Mouse (Mus musculus) left cerebral cortex, postnatal 25 days (tissue): Measurements from ENCODE around the gene Hist1h2ai. TPM values are rescaled to one million over a fixed set of nuclear protein-coding genes. Genes with fewer than 3 reads are reported as not detected.
A peak's percentile ranks its signal among the peaks of the same experiment; 100 is the strongest.

ENCODE experiments used
- DNase-seq, 2 experiments: peaks; one replicate each; pipeline ENCODE4 v3.0.0; 2022; ENCODE audit warnings: low spot score in 2 of 2, mixed read lengths in 1 of 2
- intact Hi-C: fragments of 180-260 bp; cut with DNase I; formaldehyde crosslinking; loops from one replicate; pipeline ENCODE4 v1.15.1; 2025
- microRNA-seq, 2 experiments: library from miRNA; unstranded; fragments of <30 nt; microRNA quantifications; one replicate each; pipeline ENCODE4 v1.2.0; 2022
- total RNA-seq, 2 experiments: library from RNA; stranded (reverse); gene quantifications; 2 replicates each; pipeline ENCODE4 v1.2.3; 2021

Gene Hist1h2ai
- total RNA-seq, 2 experiments from 2014 or later = 19.5 to 32.4 TPM

DNA sequence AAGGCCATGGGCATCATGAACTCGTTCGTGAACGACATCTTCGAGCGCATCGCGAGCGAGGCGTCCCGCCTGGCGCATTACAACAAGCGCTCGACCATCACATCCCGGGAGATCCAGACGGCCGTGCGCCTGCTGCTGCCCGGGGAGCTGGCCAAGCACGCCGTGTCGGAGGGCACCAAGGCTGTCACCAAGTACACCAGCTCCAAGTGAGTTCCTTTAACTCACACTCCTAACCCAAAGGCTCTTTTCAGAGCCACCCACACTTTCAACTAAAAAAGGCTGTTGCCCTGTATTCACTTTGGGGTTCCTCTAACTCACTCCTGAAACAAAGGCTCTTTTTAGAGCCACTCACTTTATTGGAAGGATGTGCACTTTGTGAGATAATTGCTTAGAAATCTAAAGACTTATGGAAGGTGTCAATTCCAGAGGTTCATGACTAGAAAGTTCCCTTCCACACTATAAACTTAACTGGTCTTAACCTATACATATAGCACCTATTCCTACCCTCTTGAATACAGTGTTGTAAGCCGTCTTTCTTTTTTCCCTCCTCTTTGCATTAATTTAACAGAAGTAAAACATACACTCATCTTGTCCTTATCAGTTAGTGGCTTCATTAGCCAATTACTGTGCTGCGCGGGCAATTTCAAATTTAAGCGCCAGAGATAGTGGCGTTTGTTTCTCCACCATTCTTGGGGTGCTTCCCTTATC, 38.2 kb downstream of the Hist1h2ai start:
- intact Hi-C loops = loop anchor here (10.0 kb wide), 1 partner anchor 1830 kb away; the partner anchor contains the start of gene Hist1h4d
- peak; percentile 10 to 12 for DNase-seq

DNA sequence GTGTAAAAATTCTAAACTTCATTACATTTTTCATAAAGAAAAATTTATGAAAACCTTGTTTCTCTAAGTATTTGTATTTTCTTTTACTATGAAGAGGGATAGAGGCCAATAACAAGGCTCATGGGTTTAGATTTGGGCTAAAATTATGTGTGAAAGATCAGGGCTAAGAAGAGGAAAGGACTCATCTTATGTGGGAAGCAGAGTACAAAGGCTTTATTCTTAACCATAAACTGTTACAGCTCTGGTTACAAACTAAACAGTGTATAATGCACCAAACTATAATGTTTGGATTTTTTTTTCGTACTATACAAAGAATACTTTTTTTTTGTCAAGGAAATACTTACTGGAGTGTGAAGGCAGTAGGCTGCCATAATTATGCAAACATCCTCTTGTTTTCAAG, 39.5 kb downstream of the Hist1h2ai start:
- intact Hi-C loops = loop anchor here (10.0 kb wide), 1 partner anchor 1829 kb away; the partner anchor contains the start of gene Hist1h4d
- DNase-seq = no peak

Small RNA genes lying within 50 kb of the gene (microRNA-seq; reads per million reads assigned to microRNA genes)
- 0 reads per million in 2 experiments for gene Gm44357
- 0 reads per million in 2 experiments for gene Gm44367
- gene Gm44454 = 0 reads per million in 2 experiments

Other genes with a start within 250 kb of the Hist1h2ai start
- gene Nkapl, start 247.9 kb upstream of the Hist1h2ai start, total RNA-seq = 1 to 10 TPM in 1 of 2 experiments, under 1 TPM in 1; 0.96 to 1.1 TPM
- gene Zkscan4, start 237.5 kb upstream of the Hist1h2ai start, total RNA-seq = 1 to 10 TPM; 5.6 to 6.7 TPM
- gene Gm10065, start 237.0 kb upstream of the Hist1h2ai start, total RNA-seq = not detected
- 10 to 100 TPM; 21.6 to 23.1 TPM for gene AK157302, start 221.2 kb upstream of the Hist1h2ai start, total RNA-seq
- gene Gm11273, start 215.0 kb upstream of the Hist1h2ai start, total RNA-seq = 10 to 100 TPM; 50.0 to 59.4 TPM
- 10 to 100 TPM; 17.2 to 19.5 TPM for gene Zkscan8, start 185.3 kb upstream of the Hist1h2ai start, total RNA-seq
- gene Olfr1366, start 173.6 kb upstream of the Hist1h2ai start, total RNA-seq = not detected
- not detected for gene Olfr1535, start 156.5 kb upstream of the Hist1h2ai start, total RNA-seq
- gene Olfr1364, start 134.7 kb upstream of the Hist1h2ai start, total RNA-seq = not detected
- gene Olfr1362, start 102.4 kb upstream of the Hist1h2ai start, total RNA-seq = not detected
- gene Olfr11, start 73.9 kb upstream of the Hist1h2ai start, total RNA-seq = not detected
- not detected for gene Olfr1361, start 53.0 kb upstream of the Hist1h2ai start, total RNA-seq
- not detected for gene Olfr1360, start 39.0 kb upstream of the Hist1h2ai start, total RNA-seq
- gene Olfr1359, start 18.3 kb upstream of the Hist1h2ai start, total RNA-seq = not detected
- gene Hist1h2bl, start 279 bp upstream of the Hist1h2ai start, total RNA-seq = 10 to 100 TPM; 31.3 to 46.4 TPM
- gene Hist1h3h, start 1.2 kb downstream of the Hist1h2ai start, total RNA-seq = 10 to 100 TPM; 58.0 to 64.8 TPM
- gene Hist1h2bm, start 5.6 kb downstream of the Hist1h2ai start, total RNA-seq = 1 to 10 TPM; 3.8 to 4.5 TPM
- 10 to 100 TPM; 18.4 to 22.2 TPM for gene Hist1h4j, start 18.6 kb downstream of the Hist1h2ai start, total RNA-seq
- gene Hist1h4k, start 34.1 kb downstream of the Hist1h2ai start, total RNA-seq = 100 to 1,000 TPM; 333 to 391 TPM
- 10 to 100 TPM; 13.8 TPM for gene Hist1h2ak, start 37.4 kb downstream of the Hist1h2ai start, total RNA-seq
- gene Hist1h2bn, start 37.7 kb downstream of the Hist1h2ai start, total RNA-seq = 1 to 10 TPM; 3.9 to 8.2 TPM
- 10 to 100 TPM in 1 of 2 experiments, 1 to 10 TPM in 1; 5.3 to 10.6 TPM for gene Hist1h1b, start 64.2 kb downstream of the Hist1h2ai start, total RNA-seq
- 10 to 100 TPM; 61.5 to 78.2 TPM for gene Hist1h3i, start 66.9 kb downstream of the Hist1h2ai start, total RNA-seq
- 1 to 10 TPM in 1 of 2 experiments, not detected in 1; 1.1 TPM for gene Hist1h2an, start 70.8 kb downstream of the Hist1h2ai start, total RNA-seq
- 10 to 100 TPM in 1 of 2 experiments, 1 to 10 TPM in 1; 5.8 to 12.1 TPM for gene Hist1h2bp, start 71.0 kb downstream of the Hist1h2ai start, total RNA-seq
- gene Hist1h2bq, start 93.8 kb downstream of the Hist1h2ai start, total RNA-seq = 10 to 100 TPM; 44.4 to 48.2 TPM
- gene Hist1h2ao, start 94.0 kb downstream of the Hist1h2ai start, total RNA-seq = 10 to 100 TPM in 1 of 2 experiments, 1 to 10 TPM in 1; 5.4 to 34.0 TPM
- gene Hist1h4m, start 95.3 kb downstream of the Hist1h2ai start, total RNA-seq = 100 to 1,000 TPM; 222 to 263 TPM
- 10 to 100 TPM; 23.9 to 43.9 TPM for gene Hist1h4n, start 115.8 kb downstream of the Hist1h2ai start, total RNA-seq
- gene Hist1h2ap, start 117.1 kb downstream of the Hist1h2ai start, total RNA-seq = 10 to 100 TPM in 1 of 2 experiments, not detected in 1; 23.4 TPM
- 10 to 100 TPM; 44.1 to 47.5 TPM for gene Hist1h2br, start 117.3 kb downstream of the Hist1h2ai start, total RNA-seq
- 1 to 10 TPM; 2.6 to 3.3 TPM for gene Zfp184, start 228.7 kb downstream of the Hist1h2ai start, total RNA-seq